In the genomic region with DNA sequence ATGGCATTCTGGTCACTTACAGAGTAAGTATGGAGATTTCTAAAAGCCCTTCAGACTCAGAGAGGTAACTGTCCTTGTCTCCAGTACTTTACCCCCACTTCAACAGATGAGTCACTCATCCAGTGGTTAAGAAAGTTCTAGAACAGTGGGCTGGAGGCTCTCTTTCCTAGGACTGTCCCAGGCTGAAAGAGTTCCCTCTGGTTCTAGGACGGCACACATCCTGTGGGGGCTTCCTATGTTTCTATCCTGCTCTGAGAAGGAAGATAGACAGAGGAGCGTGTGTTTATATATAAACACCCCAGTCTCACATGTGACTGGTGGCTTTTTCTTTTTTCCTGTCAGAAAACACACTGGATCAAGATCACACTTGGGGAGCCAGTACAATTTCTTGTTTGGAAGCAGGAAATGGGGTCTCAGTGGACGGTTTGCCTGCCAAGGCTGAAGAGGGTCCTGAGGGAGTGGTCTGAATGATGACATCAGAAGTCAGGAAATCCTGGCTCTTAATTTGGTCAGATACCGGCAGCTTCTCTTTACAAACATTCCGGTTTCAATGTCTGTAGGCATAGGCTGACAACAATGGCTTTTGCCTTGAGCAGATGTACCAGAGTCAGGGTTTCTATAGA, we compare ENCODE assay signal across 14 mouse cellular contexts. TPM values are rescaled to one million over a fixed set of nuclear protein-coding genes. Genes with fewer than 3 reads are reported as not detected.
DNase-seq lines count a peak whose midpoint lies in the region; ATAC-seq and TF ChIP-seq lines count a peak whose summit lies in the region.
"Had no signal": no experiment of that assay in that cellular context is flagged by ENCODE, and none has a peak within 500 bp of the region (broad histone marks: within the 10 kb centered on the region; RNA-seq: fewer than 3 reads in every experiment).

No protein-coding gene starts in this region.

- peaks cover 2% of the 10 kb centered on the region for H3K4me1 ChIP-seq in heart, adult 2 months (ENCODE audit: control insufficient read depth, insufficient read depth, low read length)
- peaks cover 17% of the 10 kb centered on the region; the same call in 1 of the 2 replicates for H3K4me1 ChIP-seq in lung, embryonic 16.5 days (replicated peaks; ENCODE audit: control insufficient read depth, insufficient read depth, low read length)
- H3K4me1 ChIP-seq in lung, adult 2 months (ENCODE audit: control insufficient read depth, insufficient read depth, low read length) = no peaks in the 10 kb centered on the region
- 0 out of 2 replicates have a peak, but pooled peaks cover 2% of the 10 kb centered on the region for H3K4me1 ChIP-seq in stomach, embryonic 16.5 days (ENCODE audit: control insufficient read depth, insufficient read depth, low read length)
- H3K4me1 ChIP-seq: liver, embryonic 15.5 days had no signal

- no peak for DNase-seq in heart, adult 2 months
- no peak for DNase-seq in heart, adult 8-10 months (ENCODE audit: low spot score)
- no peak for DNase-seq in lung, adult 2 months
- DNase-seq in heart, postnatal 10 days = peak; percentile 46 to 51
- DNase-seq in spleen, adult 18-20 months = no peak
- DNase-seq: adrenal gland, adult 2 months; thymus, adult 2 months had no signal

- H3K79me2 ChIP-seq in heart, adult 2 months (replicated peaks; ENCODE audit: control insufficient read depth, insufficient read depth, low read length) = no peaks in the 10 kb centered on the region

- ATAC-seq in lung, embryonic 16.5 days (ENCODE audit: low read depth) = peak; percentile 82
- peak; percentile 47; the same call in 1 of the 2 replicates for ATAC-seq in stomach, embryonic 16.5 days (ENCODE audit: insufficient read depth, low FRiP score)
- ATAC-seq in frontal cortex, adult (ENCODE audit: low TSS enrichment) = no peak
- ATAC-seq: forebrain, embryonic 15.5 days; inflammation-experienced regulatory T-cells, adult 6 months had no signal

- TF ChIP-seq EP300 in heart, adult 2 months (IDR thresholded peaks at IDR 0.05; ENCODE audit: insufficient read depth, low read depth, low read length) = no peak

- H3K9me3 ChIP-seq in lung, embryonic 16.5 days (ENCODE audit: control insufficient read depth, low read length) = no peaks in the 10 kb centered on the region
- no peaks in the 10 kb centered on the region for H3K9me3 ChIP-seq in stomach, embryonic 16.5 days (replicated peaks; ENCODE audit: control insufficient read depth, low read length)
- H3K9me3 ChIP-seq: embryonic facial prominence, embryonic 12.5 days; forebrain, embryonic 15.5 days; liver, embryonic 15.5 days had no signal

- H3K36me3 ChIP-seq in heart, adult 2 months (ENCODE audit: control insufficient read depth, insufficient read depth, low read length) = no peaks in the 10 kb centered on the region
- H3K36me3 ChIP-seq in lung, embryonic 16.5 days (ENCODE audit: control insufficient read depth, insufficient read depth, low read length) = no peaks in the 10 kb centered on the region
- H3K36me3 ChIP-seq in stomach, embryonic 16.5 days (ENCODE audit: control insufficient read depth, insufficient read depth, low read length) = no peaks in the 10 kb centered on the region
- H3K36me3 ChIP-seq: embryonic facial prominence, embryonic 12.5 days; forebrain, embryonic 15.5 days; liver, embryonic 15.5 days had no signal

- no peak overlapping the region for H3K4me2 ChIP-seq in lung, embryonic 16.5 days (ENCODE audit: low read depth, low read length)
- no peak overlapping the region for H3K4me2 ChIP-seq in stomach, embryonic 16.5 days (ENCODE audit: low read depth, low read length)
- H3K4me2 ChIP-seq: embryonic facial prominence, embryonic 12.5 days; forebrain, embryonic 15.5 days; liver, embryonic 15.5 days had no signal

- TF ChIP-seq CTCF in heart, adult 2 months (IDR thresholded peaks at IDR 0.05) = no peak
- TF ChIP-seq CTCF in lung, adult 2 months (IDR thresholded peaks at IDR 0.05; ENCODE audit: insufficient read depth, low read length) = no peak

- H3K27ac ChIP-seq in heart, adult 2 months = peak overlapping the region; percentile 59
- peak overlapping the region; percentile 77 for H3K27ac ChIP-seq in lung, embryonic 16.5 days (ENCODE audit: low read length)
- peak overlapping the region; percentile 70 for H3K27ac ChIP-seq in stomach, embryonic 16.5 days (ENCODE audit: low read length)
- H3K27ac ChIP-seq: embryonic facial prominence, embryonic 12.5 days; forebrain, embryonic 15.5 days; liver, embryonic 15.5 days had no signal

- H3K4me3 ChIP-seq in heart, adult 2 months = no peak overlapping the region
- no peak overlapping the region for H3K4me3 ChIP-seq in lung, embryonic 16.5 days (ENCODE audit: low read length)
- H3K4me3 ChIP-seq in lung, adult 2 months (replicated peaks; ENCODE audit: extremely low read depth, low read depth, low read length) = no peak overlapping the region
- H3K4me3 ChIP-seq in stomach, embryonic 16.5 days (replicated peaks; ENCODE audit: low read length) = no peak overlapping the region
- H3K4me3 ChIP-seq: embryonic facial prominence, embryonic 12.5 days; forebrain, embryonic 15.5 days; liver, embryonic 15.5 days had no signal

- no peaks in the 10 kb centered on the region for H3K27me3 ChIP-seq in heart, adult 2 months (ENCODE audit: control insufficient read depth, insufficient read depth, low read length)
- H3K27me3 ChIP-seq in lung, embryonic 16.5 days (ENCODE audit: control insufficient read depth, insufficient read depth, low read depth, low read length) = no peaks in the 10 kb centered on the region
- no peaks in the 10 kb centered on the region for H3K27me3 ChIP-seq in stomach, embryonic 16.5 days (ENCODE audit: control insufficient read depth, insufficient read depth, low read length)
- H3K27me3 ChIP-seq: embryonic facial prominence, embryonic 12.5 days; forebrain, embryonic 15.5 days had no signal

- TF ChIP-seq POLR2A in heart, adult 2 months (IDR thresholded peaks at IDR 0.05; ENCODE audit: insufficient read depth, low read depth, low read length) = no peak
- no peak for TF ChIP-seq POLR2A in lung, adult 2 months (IDR thresholded peaks at IDR 0.05; ENCODE audit: borderline replicate concordance, extremely low read depth, low read depth, low read length)

- intact Hi-C loops in heart, adult 2 months (cut with DNase I) = no loop called here
- intact Hi-C loops in heart, postnatal 10 days (cut with DNase I) = no loop called here

- 36% methylated on average over 5 of the region's 5 CpGs for WGBS in heart, adult 2 months
- WGBS in lung, embryonic 16.5 days = 24% methylated on average over 5 of the region's 5 CpGs
- 37% methylated on average over 5 of the region's 5 CpGs for WGBS in lung, adult 2 months
- 47% methylated on average over 5 of the region's 5 CpGs for WGBS in stomach, embryonic 16.5 days

- no peak overlapping the region for H3K9ac ChIP-seq in heart, adult 2 months (ENCODE audit: low read depth, low read length)
- no peak overlapping the region for H3K9ac ChIP-seq in lung, embryonic 16.5 days (ENCODE audit: low read length)
- no peak overlapping the region for H3K9ac ChIP-seq in stomach, embryonic 16.5 days (ENCODE audit: low read length)
- H3K9ac ChIP-seq: embryonic facial prominence, embryonic 12.5 days; forebrain, embryonic 15.5 days; liver, embryonic 15.5 days had no signal

RNA-seq across cellular contexts. Expression of gene Itga6, which starts 34.0 kb away (rescaled TPM):
- total RNA-seq in heart, adult 2 months (2021) = 10 to 100 TPM; 45.3 to 65.8 TPM
- polyA plus RNA-seq in heart, adult 2 months (2012; rRNA removed) = 31.8 and 58.9 TPM in 2 replicates
- 10 to 100 TPM; 29.1 to 67.1 (median 46.3) TPM for total RNA-seq in heart, adult 8-10 months (2022)
- 62.9 and 79.0 TPM in 2 replicates for polyA plus RNA-seq in lung, embryonic 16.5 days (2015; fragmentation: Nextera tagmentation; extraction: Ambion mirVana)
- polyA plus RNA-seq in lung, adult 2 months (2012; rRNA removed) = 45.2 and 47.3 TPM in 2 replicates
- total RNA-seq in heart, postnatal 10 days (2021) = 10 to 100 TPM; 95.3 to 98.2 TPM
- 40.7 and 47.1 TPM in 2 replicates for polyA plus RNA-seq in stomach, embryonic 16.5 days (2015; fragmentation: Nextera tagmentation; extraction: Ambion mirVana)

Comparison
In these comparisons a context has a peak if more than half of its experiments do, and no peak if none do; other contexts are left out.
1. DNase-seq: peak in heart, postnatal 10 days (2 of 2); none in heart, adult 2 months (0 of 2), heart, adult 8-10 months (single experiment), lung, adult 2 months (single experiment) and spleen, adult 18-20 months (0 of 2).
2. Peak in every context shown above with its lines, with median percentiles within 50 percentile points of each other: H3K27ac ChIP-seq.